Mouse (Mus musculus) inflammation-experienced regulatory T-cells (primary cell): Measurements from ENCODE around the gene Eif3c. TPM values are rescaled to one million over a fixed set of nuclear protein-coding genes. Genes with fewer than 3 reads are reported as not detected.

Experiments used
- polyA plus RNA-seq, 2 experiments: library from polyadenylated mRNA; unstranded; fragments of 100-300 nt; shearing (Covaris generic); gene quantifications; one replicate each; pipeline ENCODE4 v1.2.1; 2017

Eif3c gene
- polyA plus RNA-seq, result 100 to 1,000 TPM; 157 to 175 TPM

GRCm38 (mm10) chr7:126566094-126566765, at the start of gene Eif3c:
TSS of gene Eif3c (minus strand) at chr7:126566411.

GRCm38 (mm10) chr7:126594862-126595561, 28.8 kb upstream of the Eif3c start, which contains the start of gene Il27:
TSS of gene Il27 (minus strand) at chr7:126594941.

GRCm38 (mm10) chr7:126585717-126586116, 19.5 kb upstream of the Eif3c start, which contains the start of gene Cln3:
TSS of gene Cln3 (minus strand) at chr7:126585817.

GRCm38 (mm10) chr7:126584506-126584977, 18.3 kb upstream of the Eif3c start, which contains the start of gene Apobr:
TSS of gene Apobr (plus strand) at chr7:126584942.

GRCm38 (mm10) chr7:126503273-126503878, 62.8 kb downstream of the Eif3c start, which contains the start of gene Atxn2l:
TSS of gene Atxn2l (minus strand) at chr7:126503437.

Other genes with a start within 250 kb of the Eif3c start
- 100 to 1,000 TPM; 795 to 824 TPM for gene Lat, start 196.8 kb downstream of the Eif3c start, polyA plus RNA-seq
- 10 to 100 TPM; 53.8 to 65.9 TPM for gene Spns1, start 189.0 kb downstream of the Eif3c start, polyA plus RNA-seq
- 1 to 10 TPM; 4.3 to 5.5 TPM for gene Nfatc2ip, start 169.7 kb downstream of the Eif3c start, polyA plus RNA-seq
- 10 to 100 TPM in 1 of 2 experiments, 1 to 10 TPM in 1; 5.3 to 17.9 TPM for gene Cd19, start 151.5 kb downstream of the Eif3c start, polyA plus RNA-seq
- 10 to 100 TPM; 59.6 to 64.4 TPM for gene Rabep2, start 137.7 kb downstream of the Eif3c start, polyA plus RNA-seq
- gene Atp2a1, start 103.3 kb downstream of the Eif3c start, polyA plus RNA-seq, result 1 to 10 TPM in 1 of 2 experiments, under 1 TPM in 1; 0.66 to 1.6 TPM
- gene Sh2b1, start 91.0 kb downstream of the Eif3c start, polyA plus RNA-seq, result 10 to 100 TPM; 47.9 to 49.6 TPM
- 100 to 1,000 TPM; 101 to 104 TPM for gene Tufm, start 79.0 kb downstream of the Eif3c start, polyA plus RNA-seq
- 100 to 1,000 TPM; 103 TPM for gene Atxn2l, start 63.0 kb downstream of the Eif3c start, polyA plus RNA-seq
- 1 to 10 TPM; 3.1 to 5.4 TPM for gene Apobr, start 18.5 kb upstream of the Eif3c start, polyA plus RNA-seq
- 100 to 1,000 TPM in 1 of 2 experiments, 10 to 100 TPM in 1; 81.6 to 107 TPM for gene Cln3, start 19.4 kb upstream of the Eif3c start, polyA plus RNA-seq
- gene Il27, start 28.5 kb upstream of the Eif3c start, polyA plus RNA-seq, result under 1 TPM in 1 of 2 experiments, not detected in 1; 0.42 TPM
- gene Nupr1, start 64.5 kb upstream of the Eif3c start, polyA plus RNA-seq, result 10 to 100 TPM in 1 of 2 experiments, 1 to 10 TPM in 1; 6.0 to 12.8 TPM
- gene Sgf29, start 82.9 kb upstream of the Eif3c start, polyA plus RNA-seq, result 100 to 1,000 TPM; 114 to 118 TPM
- under 1 TPM; 0.20 to 0.48 TPM for gene Sult1a1, start 110.0 kb upstream of the Eif3c start, polyA plus RNA-seq
- gene Bola2, start 129.0 kb upstream of the Eif3c start, polyA plus RNA-seq, result 100 to 1,000 TPM; 104 to 113 TPM
- 10 to 100 TPM in 1 of 2 experiments, 1 to 10 TPM in 1; 8.3 to 10.8 TPM for gene Slx1b, start 129.4 kb upstream of the Eif3c start, polyA plus RNA-seq
- 1,000 to 10,000 TPM; 2,830 to 3,089 TPM for gene Coro1a, start 141.4 kb upstream of the Eif3c start, polyA plus RNA-seq
- 10 to 100 TPM; 32.8 to 38.7 TPM for gene Mapk3, start 193.2 kb upstream of the Eif3c start, polyA plus RNA-seq
- 1 to 10 TPM in 1 of 2 experiments, under 1 TPM in 1; 0.89 to 1.3 TPM for gene Gdpd3, start 199.9 kb upstream of the Eif3c start, polyA plus RNA-seq
- gene Ypel3, start 210.5 kb upstream of the Eif3c start, polyA plus RNA-seq, result 100 to 1,000 TPM; 490 to 573 TPM
- 1 to 10 TPM; 4.3 to 6.4 TPM for gene Tbx6, start 215.1 kb upstream of the Eif3c start, polyA plus RNA-seq
- 100 to 1,000 TPM; 363 to 467 TPM for gene Ppp4c, start 226.1 kb upstream of the Eif3c start, polyA plus RNA-seq
- under 1 TPM; 0.16 to 0.97 TPM for gene Fam57b, start 231.3 kb upstream of the Eif3c start, polyA plus RNA-seq